17 mouse cellular contexts compared by ENCODE assay signal in the genomic region with DNA sequence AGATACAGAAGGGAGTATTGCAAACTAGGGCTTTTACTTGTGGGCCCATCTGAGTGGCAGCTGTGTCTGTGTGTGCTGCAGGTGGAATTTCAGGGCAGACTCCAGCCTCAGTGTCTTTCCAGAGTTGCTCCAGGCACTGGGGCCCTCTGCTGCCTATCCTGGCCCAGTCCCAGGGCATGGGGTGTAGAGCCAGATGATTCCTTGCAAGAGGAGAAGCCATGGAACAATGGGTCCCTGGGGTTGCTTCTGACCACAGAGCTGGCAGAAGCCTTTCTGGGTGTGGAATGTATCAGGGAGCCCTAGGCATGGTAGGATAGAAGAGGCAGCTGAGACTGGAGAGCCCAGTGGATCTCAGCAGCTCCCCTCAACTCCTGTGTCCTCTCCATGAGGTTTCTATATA. TPM values are rescaled to one million over a fixed set of nuclear protein-coding genes. Genes with fewer than 3 reads are reported as not detected.
DNase-seq lines count a peak whose midpoint lies in the region; ATAC-seq and TF ChIP-seq lines count a peak whose summit lies in the region.
"Had no signal": no experiment of that assay in that cellular context is flagged by ENCODE, and none has a peak within 500 bp of the region (broad histone marks: within the 10 kb centered on the region; RNA-seq: fewer than 3 reads in every experiment).

No protein-coding gene starts in this region.

- TF ChIP-seq CTCF in midbrain, postnatal 0 days (IDR thresholded peaks at IDR 0.05): no peak
- TF ChIP-seq CTCF in stomach, postnatal 0 days (IDR thresholded peaks at IDR 0.05; ENCODE audit: low read depth): no peak

- no peak for ATAC-seq in midbrain, postnatal 0 days (ENCODE audit: low FRiP score)
- ATAC-seq in midbrain, embryonic 16.5 days: no peak
- no peak for ATAC-seq in stomach, postnatal 0 days (ENCODE audit: low FRiP score, low TSS enrichment)
- ATAC-seq in forebrain, embryonic 15.5 days (replicated peaks): no peak
- ATAC-seq: liver, embryonic 12.5 days had no signal

- TF ChIP-seq EP300 in stomach, postnatal 0 days (optimal IDR thresholded peaks at IDR 0.05): no peak

- no peak overlapping the region for H3K4me2 ChIP-seq in midbrain, postnatal 0 days (ENCODE audit: low read depth, low read length, poor library complexity, severe bottlenecking)
- H3K4me2 ChIP-seq in midbrain, embryonic 16.5 days (ENCODE audit: low read length): no peak overlapping the region
- H3K4me2 ChIP-seq in stomach, postnatal 0 days (replicated peaks; ENCODE audit: low read depth): no peak overlapping the region
- H3K4me2 ChIP-seq in forebrain, embryonic 15.5 days (replicated peaks): no peak overlapping the region
- H3K4me2 ChIP-seq: hindbrain, embryonic 15.5 days; liver, embryonic 12.5 days had no signal

- no peaks in the 10 kb centered on the region for H3K27me3 ChIP-seq in midbrain, postnatal 0 days (ENCODE audit: insufficient read depth, low read length)
- H3K27me3 ChIP-seq in midbrain, embryonic 16.5 days (ENCODE audit: control insufficient read depth, insufficient read depth, low read depth, low read length): no peaks in the 10 kb centered on the region
- H3K27me3 ChIP-seq in stomach, postnatal 0 days (ENCODE audit: control insufficient read depth, insufficient read depth, low read length): no peaks in the 10 kb centered on the region
- H3K27me3 ChIP-seq in forebrain, embryonic 15.5 days: no peaks in the 10 kb centered on the region
- H3K27me3 ChIP-seq: hindbrain, embryonic 15.5 days; liver, embryonic 12.5 days had no signal

- H3K4me1 ChIP-seq in midbrain, postnatal 0 days (ENCODE audit: insufficient read depth, low read length): peaks cover 14% of the 10 kb centered on the region
- H3K4me1 ChIP-seq in midbrain, embryonic 16.5 days (ENCODE audit: control insufficient read depth, insufficient read depth, low read length): peaks cover 35% of the 10 kb centered on the region
- peaks cover 14% of the 10 kb centered on the region for H3K4me1 ChIP-seq in stomach, postnatal 0 days (replicated peaks; ENCODE audit: control insufficient read depth, insufficient read depth)
- H3K4me1 ChIP-seq in forebrain, embryonic 15.5 days: peaks cover 57% of the 10 kb centered on the region

- 0 out of 2 replicates have a peak, but pooled peaks cover 2% of the 10 kb centered on the region for H3K36me3 ChIP-seq in midbrain, postnatal 0 days (ENCODE audit: insufficient read depth, low read length)
- H3K36me3 ChIP-seq in midbrain, embryonic 16.5 days (ENCODE audit: control insufficient read depth, insufficient read depth, low read length): no peaks in the 10 kb centered on the region
- H3K36me3 ChIP-seq in stomach, postnatal 0 days (ENCODE audit: control insufficient read depth, insufficient read depth, low read length): no peaks in the 10 kb centered on the region
- no peaks in the 10 kb centered on the region for H3K36me3 ChIP-seq in forebrain, embryonic 15.5 days
- H3K36me3 ChIP-seq: hindbrain, embryonic 15.5 days; liver, embryonic 12.5 days had no signal

- H3K27ac ChIP-seq in midbrain, postnatal 0 days (ENCODE audit: low read depth, low read length): no peak overlapping the region
- no peak overlapping the region for H3K27ac ChIP-seq in midbrain, embryonic 16.5 days (ENCODE audit: low read length)
- H3K27ac ChIP-seq in stomach, postnatal 0 days (replicated peaks): no peak overlapping the region
- H3K27ac ChIP-seq in forebrain, embryonic 15.5 days (replicated peaks): no peak overlapping the region
- H3K27ac ChIP-seq: hindbrain, embryonic 15.5 days; left cerebral cortex, adult 2 months; liver, embryonic 12.5 days; macrophage had no signal

- H3K9ac ChIP-seq in midbrain, postnatal 0 days (replicated peaks; ENCODE audit: low read length, poor library complexity, severe bottlenecking): no peak overlapping the region
- H3K9ac ChIP-seq in midbrain, embryonic 16.5 days (ENCODE audit: low read depth, low read length): no peak overlapping the region
- peak overlapping the region; percentile 27; the same call in 1 of the 2 replicates for H3K9ac ChIP-seq in stomach, postnatal 0 days (ENCODE audit: low read length)
- no peak overlapping the region for H3K9ac ChIP-seq in forebrain, embryonic 15.5 days (replicated peaks)
- H3K9ac ChIP-seq: hindbrain, embryonic 15.5 days; liver, embryonic 12.5 days had no signal

- no peaks in the 10 kb centered on the region for H3K9me3 ChIP-seq in midbrain, postnatal 0 days (ENCODE audit: low read length)
- no peaks in the 10 kb centered on the region for H3K9me3 ChIP-seq in midbrain, embryonic 16.5 days (replicated peaks; ENCODE audit: control insufficient read depth, low read length, poor library complexity, severe bottlenecking)
- H3K9me3 ChIP-seq in stomach, postnatal 0 days (ENCODE audit: control insufficient read depth, low read length): no peaks in the 10 kb centered on the region
- no peaks in the 10 kb centered on the region for H3K9me3 ChIP-seq in forebrain, embryonic 15.5 days
- H3K9me3 ChIP-seq: hindbrain, embryonic 15.5 days; liver, embryonic 12.5 days had no signal

- DNase-seq in cerebellum, postnatal 10 days: peak; percentile 54 to 63
- no peak for DNase-seq in cerebellum, adult 11 months
- peak; percentile 19 for DNase-seq in midbrain, postnatal 0 days (ENCODE audit: low spot score)
- DNase-seq in gastrocnemius, postnatal 10 days: peak; percentile 35
- no peak for DNase-seq in stomach, postnatal 0 days (ENCODE audit: low spot score)
- no peak for DNase-seq in layer of hippocampus, adult 9-11 months
- DNase-seq: right cerebral cortex, adult 18-20 months had no signal

- no peak overlapping the region for H3K4me3 ChIP-seq in midbrain, postnatal 0 days (ENCODE audit: low read depth, low read length)
- no peak overlapping the region for H3K4me3 ChIP-seq in midbrain, embryonic 16.5 days (ENCODE audit: low read depth, low read length)
- no peak overlapping the region for H3K4me3 ChIP-seq in stomach, postnatal 0 days (ENCODE audit: low read depth, low read length)
- H3K4me3 ChIP-seq in forebrain, embryonic 15.5 days: no peak overlapping the region
- H3K4me3 ChIP-seq: hindbrain, embryonic 15.5 days; left cerebral cortex, adult 2 months; liver, embryonic 12.5 days had no signal

RNA-seq across cellular contexts. Expression of a gene that starts 5.4 kb away (rescaled TPM):
- total RNA-seq in midbrain, postnatal 0 days (2014; rRNA removed): 123 and 140 TPM in 2 replicates
- polyA plus RNA-seq in midbrain, postnatal 0 days (2015; fragmentation: Nextera tagmentation; extraction: Ambion mirVana): 45.6 and 48.0 TPM in 2 replicates
- polyA plus RNA-seq in midbrain, embryonic 16.5 days (2015; fragmentation: Nextera tagmentation; extraction: Ambion mirVana): 63.7 and 75.3 TPM in 2 replicates
- total RNA-seq in gastrocnemius, postnatal 10 days (2021): 10 to 100 TPM; 24.9 to 28.6 TPM
- polyA plus RNA-seq in stomach, postnatal 0 days (2015; fragmentation: Nextera tagmentation; extraction: Ambion mirVana): 13.5 and 15.0 TPM in 2 replicates
- polyA plus RNA-seq in forebrain, embryonic 15.5 days (2015; fragmentation: Nextera tagmentation; extraction: Ambion mirVana): 81.2 and 81.5 TPM in 2 replicates

RNA-seq across cellular contexts. Expression of a gene that starts 28.1 kb away (rescaled TPM):
- 5.9 and 10.0 TPM in 2 replicates for total RNA-seq in midbrain, postnatal 0 days (2014; rRNA removed)
- polyA plus RNA-seq in midbrain, postnatal 0 days (2015; fragmentation: Nextera tagmentation; extraction: Ambion mirVana): 4.7 and 4.9 TPM in 2 replicates
- 11.6 and 15.6 TPM in 2 replicates for polyA plus RNA-seq in midbrain, embryonic 16.5 days (2015; fragmentation: Nextera tagmentation; extraction: Ambion mirVana)
- 10 to 100 TPM; 14.4 to 20.3 TPM for total RNA-seq in gastrocnemius, postnatal 10 days (2021)
- polyA plus RNA-seq in stomach, postnatal 0 days (2015; fragmentation: Nextera tagmentation; extraction: Ambion mirVana): 18.4 and 19.5 TPM in 2 replicates
- 55.6 and 65.1 TPM in 2 replicates for polyA plus RNA-seq in forebrain, embryonic 15.5 days (2015; fragmentation: Nextera tagmentation; extraction: Ambion mirVana)

RNA-seq across cellular contexts. Expression of a gene that starts 31.2 kb away (rescaled TPM):
- total RNA-seq in midbrain, postnatal 0 days (2014; rRNA removed): not detected in 2 replicates
- not detected in 2 replicates for polyA plus RNA-seq in midbrain, postnatal 0 days (2015; fragmentation: Nextera tagmentation; extraction: Ambion mirVana)
- polyA plus RNA-seq in midbrain, embryonic 16.5 days (2015; fragmentation: Nextera tagmentation; extraction: Ambion mirVana): not detected in 2 replicates
- total RNA-seq in gastrocnemius, postnatal 10 days (2021): not detected
- not detected in 2 replicates for polyA plus RNA-seq in stomach, postnatal 0 days (2015; fragmentation: Nextera tagmentation; extraction: Ambion mirVana)
- polyA plus RNA-seq in forebrain, embryonic 15.5 days (2015; fragmentation: Nextera tagmentation; extraction: Ambion mirVana): not detected in 2 replicates
- total RNA-seq: left cerebral cortex, adult 2 months had no signal
- polyA plus RNA-seq: brain, embryonic 14.5 days; frontal cortex, adult 2 months; hindbrain, embryonic 15.5 days; kidney, embryonic 16.5 days; liver, embryonic 12.5 days; macrophage; stomach, embryonic 14.5 days had no signal

RNA-seq across cellular contexts. Expression of a gene that starts 38.6 kb away (rescaled TPM):
- 8.1 and 12.4 TPM in 2 replicates for total RNA-seq in midbrain, postnatal 0 days (2014; rRNA removed)
- 9.6 and 12.1 TPM in 2 replicates for polyA plus RNA-seq in midbrain, postnatal 0 days (2015; fragmentation: Nextera tagmentation; extraction: Ambion mirVana)
- 10.7 and 12.3 TPM in 2 replicates for polyA plus RNA-seq in midbrain, embryonic 16.5 days (2015; fragmentation: Nextera tagmentation; extraction: Ambion mirVana)
- total RNA-seq in gastrocnemius, postnatal 10 days (2021): 10 to 100 TPM; 37.2 to 41.7 TPM
- polyA plus RNA-seq in stomach, postnatal 0 days (2015; fragmentation: Nextera tagmentation; extraction: Ambion mirVana): 65.3 and 67.3 TPM in 2 replicates
- 10.9 and 13.6 TPM in 2 replicates for polyA plus RNA-seq in forebrain, embryonic 15.5 days (2015; fragmentation: Nextera tagmentation; extraction: Ambion mirVana)

RNA-seq across cellular contexts. Expression of a gene that starts 54.7 kb away (rescaled TPM):
- 3.1 and 3.7 TPM in 2 replicates for total RNA-seq in midbrain, postnatal 0 days (2014; rRNA removed)
- 0.91 and 1.1 TPM in 2 replicates for polyA plus RNA-seq in midbrain, postnatal 0 days (2015; fragmentation: Nextera tagmentation; extraction: Ambion mirVana)
- polyA plus RNA-seq in midbrain, embryonic 16.5 days (2015; fragmentation: Nextera tagmentation; extraction: Ambion mirVana): 1.3 TPM in 2 replicates
- 1 to 10 TPM; 6.6 to 6.8 TPM for total RNA-seq in gastrocnemius, postnatal 10 days (2021)
- polyA plus RNA-seq in stomach, postnatal 0 days (2015; fragmentation: Nextera tagmentation; extraction: Ambion mirVana): 4.6 and 6.4 TPM in 2 replicates
- polyA plus RNA-seq in forebrain, embryonic 15.5 days (2015; fragmentation: Nextera tagmentation; extraction: Ambion mirVana): 1.3 and 1.7 TPM in 2 replicates

Comparison
In these comparisons a context has a peak if more than half of its experiments do, and no peak if none do; other contexts are left out.
1. DNase-seq: peak in cerebellum, postnatal 10 days (2 of 2), midbrain, postnatal 0 days (single experiment) and gastrocnemius, postnatal 10 days (single experiment); none in cerebellum, adult 11 months (single experiment), stomach, postnatal 0 days (single experiment) and layer of hippocampus, adult 9-11 months (single experiment).